In the genomic region with DNA sequence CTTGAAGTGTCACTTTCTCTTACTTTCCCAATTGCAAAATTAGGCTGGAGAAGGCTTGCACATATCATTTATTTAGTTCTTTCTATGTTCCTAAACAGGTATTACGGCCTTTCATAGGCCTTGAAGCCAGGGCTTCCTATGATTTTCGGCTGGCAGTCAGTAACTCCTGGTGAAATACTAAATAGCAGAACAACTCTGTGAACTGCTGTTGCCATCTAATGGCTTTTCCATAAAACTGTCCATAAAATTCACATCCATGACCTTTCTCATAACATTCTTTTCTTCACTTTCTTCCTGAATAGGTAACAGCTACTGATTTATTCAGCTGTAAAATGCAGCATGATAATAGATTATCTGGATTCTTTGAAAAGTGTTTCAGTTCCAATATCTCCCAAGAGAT, we compare ENCODE assay signal across 28 mouse cellular contexts. TPM values are rescaled to one million over a fixed set of nuclear protein-coding genes. Genes with fewer than 3 reads are reported as not detected.
"Had no signal": no experiment of that assay in that cellular context is flagged by ENCODE, and none has a peak within 500 bp of the region (broad histone marks: within the 10 kb centered on the region; RNA-seq: fewer than 3 reads in every experiment).

No protein-coding gene starts in this region.

- H3K27ac ChIP-seq: left cerebral cortex, adult 2 months; limb, embryonic 12.5 days; limb, embryonic 15.5 days; liver, embryonic 14.5 days; midbrain, embryonic 12.5 days; neural tube, embryonic 13.5 days; stomach, embryonic 15.5 days had no signal

- H3K9ac ChIP-seq: limb, embryonic 12.5 days; limb, embryonic 15.5 days; liver, embryonic 14.5 days; liver, postnatal 0 days; lung, embryonic 14.5 days; midbrain, embryonic 12.5 days; neural tube, embryonic 13.5 days; stomach, embryonic 15.5 days had no signal

- H3K4me1 ChIP-seq: limb, embryonic 12.5 days; limb, embryonic 15.5 days; megakaryocyte, embryonic 14.5 days; midbrain, embryonic 12.5 days; neural tube, embryonic 13.5 days; stomach, embryonic 15.5 days had no signal

- ATAC-seq: intestine, embryonic 16.5 days; liver, postnatal 0 days; lung, postnatal 0 days had no signal

- H3K9me3 ChIP-seq: limb, embryonic 12.5 days; limb, embryonic 15.5 days; megakaryocyte, embryonic 14.5 days; midbrain, embryonic 12.5 days; neural tube, embryonic 13.5 days; stomach, embryonic 15.5 days had no signal

- H3K27me3 ChIP-seq: limb, embryonic 12.5 days; limb, embryonic 15.5 days; megakaryocyte, embryonic 14.5 days; midbrain, embryonic 12.5 days; neural tube, embryonic 13.5 days; stomach, embryonic 15.5 days had no signal

- H3K36me3 ChIP-seq: limb, embryonic 12.5 days; limb, embryonic 15.5 days; midbrain, embryonic 12.5 days; neural tube, embryonic 13.5 days; stomach, embryonic 15.5 days had no signal

- H3K4me2 ChIP-seq: limb, embryonic 12.5 days; limb, embryonic 15.5 days; liver, embryonic 11.5 days; lung, embryonic 14.5 days; midbrain, embryonic 12.5 days; neural tube, embryonic 13.5 days; stomach, embryonic 15.5 days had no signal

- DNase-seq: kidney, adult 18-20 months; kidney, adult 9 months; kidney, postnatal 14 days; kidney, postnatal 4 days; layer of hippocampus, postnatal 36 days; left cerebral cortex, postnatal 4 days; liver, postnatal 0 days; lung, embryonic 14.5 days; retina, postnatal 1 day; right cerebral cortex, postnatal 25 days; spleen, adult 18-20 months; thymus, postnatal 25 days had no signal

- H3K4me3 ChIP-seq: left cerebral cortex, adult 2 months; limb, embryonic 12.5 days; limb, embryonic 15.5 days; megakaryocyte, embryonic 14.5 days; midbrain, embryonic 12.5 days; myocyte; neural tube, embryonic 13.5 days; stomach, embryonic 15.5 days had no signal

RNA-seq across cellular contexts. Expression of a gene that starts 23.4 kb away (rescaled TPM):
- total RNA-seq: monocyte, adult 5-6 weeks; neutrophil, adult 5-6 weeks had no signal
- polyA plus RNA-seq: kidney, embryonic 16.5 days; liver, embryonic 14.5 days; liver, postnatal 0 days; lung, embryonic 14.5 days; lung, postnatal 0 days; myocyte; thymus, postnatal 0 days had no signal
